Mouse (Mus musculus): Measurements from ENCODE around the gene Adam22.

- TF ChIP-seq POLR2A (IDR thresholded peaks at IDR 0.05; ENCODE audit: borderline replicate concordance, insufficient read depth, low read length) (no peak), CTCF (IDR thresholded peaks at IDR 0.05; ENCODE audit: borderline replicate concordance, insufficient read depth, low read depth, low read length) (no peak)
Observed at GRCm38 (mm10) chr5:8346329-8346728, 21.6 kb downstream of the Adam22 start.

Measured in cerebellum, adult 2 months (tissue).